Mouse (Mus musculus) bone marrow, adult 2 months (tissue): ENCODE measurements around the gene Aox1. TPM values are rescaled to one million over a fixed set of nuclear protein-coding genes. Genes with fewer than 3 reads are reported as not detected.
A peak's percentile ranks its signal among the peaks of the same experiment; 100 is the strongest.

Source experiments
- H3K27ac ChIP-seq: fragments of 200-500 bp; 2 replicates; pipeline ENCODE4 v1.5.1; 2012; ENCODE audit warnings: low read depth, mild to moderate bottlenecking, control low read depth, inconsistent platforms, low read length; ENCODE audit not compliant: control insufficient read depth, poor library complexity, insufficient read depth
- H3K4me1 ChIP-seq: fragments of 200-500 bp; 2 replicates; pipeline ENCODE4 v1.6.1; 2011; ENCODE audit warnings: low read length; ENCODE audit not compliant: control insufficient read depth, insufficient read depth
- H3K4me3 ChIP-seq: fragments of 200-500 bp; replicated peaks from 2 replicates; pipeline ENCODE3; 2011; ENCODE audit warnings: mild to moderate bottlenecking, low read depth, low read length, control low read depth; ENCODE audit not compliant: control insufficient read depth
- CTCF ChIP-seq: fragments of 200-500 bp; IDR thresholded peaks from 2 replicates; pipeline ENCODE4 v1.5.1; 2011; ENCODE audit warnings: low read length, control low read depth; ENCODE audit not compliant: control insufficient read depth, insufficient read depth
- POLR2A ChIP-seq: fragments of 200-500 bp; IDR thresholded peaks from 2 replicates; pipeline ENCODE4 v1.6.1; 2011; ENCODE audit warnings: low read depth, mild to moderate bottlenecking, control low read depth, low read length, borderline replicate concordance; ENCODE audit not compliant: control insufficient read depth
- WGBS: fragments of 180-500 bp; shearing (Covaris S2); methylation state at CpG from one replicate; pipeline ENCODE4 v1.1.7; 2018; 5-methylcytosine and 5-hydroxymethylcytosine counted together
- polyA plus RNA-seq: library from polyadenylated mRNA; stranded (reverse); fragments of >200 nt; gene quantifications from 2 replicates; pipeline ENCODE4 v1.2.4, GENCODE M21; 2011; ENCODE audit warnings: low replicate concordance; ENCODE audit not compliant: missing spikeins, insufficient read depth, insufficient read length

The Aox1 gene
- polyA plus RNA-seq, 1 experiment: 0.30 TPM

GRCm38 (mm10) chr1:58105685-58106084 lies 76.0 kb downstream of the Aox1 start:
- H3K4me1 ChIP-seq: no peaks in the 10 kb centered on the region; the same call in 1 of the 2 replicates
- no peak overlapping the region for H3K27ac ChIP-seq
- no peak overlapping the region for H3K4me3 ChIP-seq
- TF ChIP-seq POLR2A (no peak), CTCF (no peak)
- WGBS: 83% methylated on average over 6 of the region's 6 CpGs

GRCm38 (mm10) chr1:58107066-58107465 lies 77.3 kb downstream of the Aox1 start:
- no peak overlapping the region for H3K4me3 ChIP-seq
- no peak for TF ChIP-seq POLR2A
- TF ChIP-seq CTCF: no peak
- no peak overlapping the region for H3K27ac ChIP-seq
- no peaks in the 10 kb centered on the region for H3K4me1 ChIP-seq
- 67% methylated on average over 2 of the region's 2 CpGs for WGBS

DNA sequence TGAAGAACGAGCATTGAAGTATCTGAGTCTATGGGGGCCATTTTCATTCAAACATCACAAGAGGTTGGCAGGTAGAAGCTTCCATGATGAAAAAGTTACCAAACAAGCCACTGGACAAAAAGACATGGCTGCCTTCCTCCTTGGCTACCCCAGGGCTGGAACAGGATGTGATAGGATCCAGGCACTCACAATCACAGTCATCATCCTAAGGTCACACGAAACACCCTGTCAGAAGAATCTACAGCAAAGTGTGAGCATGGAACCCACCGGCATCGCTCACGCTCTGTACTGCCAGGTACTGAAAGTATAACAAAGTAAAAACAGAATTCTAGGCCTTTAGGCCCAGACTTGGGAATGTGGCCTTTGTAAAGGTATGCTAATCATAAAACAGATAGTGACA lies 80.5 kb downstream of the Aox1 start:
- 80% methylated on average over 5 of the region's 5 CpGs for WGBS
- H3K4me1 ChIP-seq: no peaks in the 10 kb centered on the region; the same call in 1 of the 2 replicates
- TF ChIP-seq POLR2A (no peak), CTCF (no peak)
- H3K27ac ChIP-seq: no peak overlapping the region
- H3K4me3 ChIP-seq: no peak overlapping the region

DNA sequence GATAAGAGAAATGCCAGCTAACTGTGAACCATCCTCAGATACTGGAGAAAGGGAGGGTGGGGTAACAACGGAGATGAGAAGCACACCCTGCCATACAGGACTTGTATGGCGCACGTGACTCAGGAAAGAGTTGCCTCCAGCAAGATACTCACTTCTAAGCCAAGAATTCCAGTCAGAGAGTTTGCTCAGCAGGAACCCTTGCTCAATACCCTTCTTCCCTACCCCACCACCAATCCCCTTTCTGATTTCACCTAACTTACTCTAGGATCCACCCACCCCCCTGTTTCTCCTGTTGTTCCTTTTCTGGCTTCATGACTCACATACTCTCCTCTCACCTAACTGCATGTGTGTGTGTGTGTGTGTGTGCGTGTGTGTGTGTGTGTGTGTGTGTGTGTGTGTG lies 81.6 kb downstream of the Aox1 start:
- TF ChIP-seq CTCF (no peak), POLR2A (no peak)
- Histone ChIP-seq H3K4me1 (no peaks in the 10 kb centered on the region; the same call in 1 of the 2 replicates), H3K4me3 (no peak overlapping the region), H3K27ac (no peak overlapping the region)
- WGBS: 69% methylated on average over 4 of the region's 4 CpGs

GRCm38 (mm10) chr1:58112880-58113279 lies 83.1 kb downstream of the Aox1 start, which contains the start of gene Aox3:
Gene Aox3 (plus strand): TSS chr1:58113130.
- no peak within 1 kb of the TSS for H3K4me3 ChIP-seq
- 31% methylated on average over 11 of the region's 11 CpGs for WGBS
- TF ChIP-seq CTCF: peak; percentile 38
- TF ChIP-seq POLR2A: no peak
- H3K4me1 ChIP-seq: no peaks in the 10 kb centered on the region; the same call in 1 of the 2 replicates
- H3K27ac ChIP-seq: no peak within 1 kb of the TSS

DNA sequence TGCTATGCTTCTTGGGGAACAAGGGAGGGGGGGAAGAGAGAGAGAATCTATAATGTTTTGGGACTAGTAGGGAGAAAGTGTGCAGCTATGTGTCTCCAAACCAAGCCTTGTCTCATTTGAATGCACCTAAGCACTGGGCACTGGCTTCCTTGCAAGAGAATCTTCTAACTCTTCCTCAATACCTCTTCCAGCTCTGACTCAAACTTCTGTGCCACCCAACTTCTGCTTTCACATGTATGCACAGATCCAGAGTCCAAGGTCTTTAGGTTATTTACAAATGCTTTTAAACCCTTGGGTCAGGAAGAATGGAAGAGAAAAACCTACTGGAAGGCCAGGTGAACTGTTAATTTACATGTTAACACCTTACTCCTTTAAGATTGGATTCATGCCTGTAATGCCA lies 83.7 kb downstream of the Aox1 start:
- TF ChIP-seq POLR2A (no peak), CTCF (no peak)

DNA sequence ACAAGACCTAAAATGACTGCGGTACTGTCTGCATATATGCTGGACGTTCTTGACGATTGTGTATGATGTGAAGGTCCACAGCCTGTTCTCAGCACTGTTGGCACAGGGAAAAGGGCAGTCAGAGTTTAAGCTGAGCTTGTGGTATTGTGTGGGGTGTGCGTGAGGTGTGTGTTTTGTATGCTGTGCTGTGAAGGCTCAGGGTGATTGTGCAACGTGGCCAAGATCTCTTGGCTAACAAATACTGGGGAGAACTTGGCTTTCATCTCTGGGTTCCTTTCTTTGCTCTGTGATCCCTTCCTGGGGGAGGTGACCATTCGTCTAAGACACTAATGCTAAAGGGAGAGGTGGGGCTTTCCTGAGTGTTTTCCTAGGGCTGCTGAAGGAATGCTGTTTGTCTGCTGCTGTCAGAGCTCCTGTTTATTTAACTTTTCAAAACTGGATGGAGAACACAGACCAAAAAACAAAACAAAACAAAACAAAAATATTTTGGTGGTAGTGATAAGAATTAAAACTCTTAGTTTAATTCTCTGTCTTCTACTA lies 84.4 kb downstream of the Aox1 start:
- WGBS: 60% methylated on average over 6 of the region's 6 CpGs
- no peak overlapping the region for H3K27ac ChIP-seq
- no peaks in the 10 kb centered on the region; the same call in 1 of the 2 replicates for H3K4me1 ChIP-seq
- TF ChIP-seq CTCF (no peak), POLR2A (no peak)
- no peak overlapping the region for H3K4me3 ChIP-seq

More for the DNA sequence above, 83.7 kb downstream of the Aox1 start:
- no peak overlapping the region for H3K4me3 ChIP-seq
- H3K27ac ChIP-seq: no peak overlapping the region
- no peaks in the 10 kb centered on the region; the same call in 1 of the 2 replicates for H3K4me1 ChIP-seq

DNA sequence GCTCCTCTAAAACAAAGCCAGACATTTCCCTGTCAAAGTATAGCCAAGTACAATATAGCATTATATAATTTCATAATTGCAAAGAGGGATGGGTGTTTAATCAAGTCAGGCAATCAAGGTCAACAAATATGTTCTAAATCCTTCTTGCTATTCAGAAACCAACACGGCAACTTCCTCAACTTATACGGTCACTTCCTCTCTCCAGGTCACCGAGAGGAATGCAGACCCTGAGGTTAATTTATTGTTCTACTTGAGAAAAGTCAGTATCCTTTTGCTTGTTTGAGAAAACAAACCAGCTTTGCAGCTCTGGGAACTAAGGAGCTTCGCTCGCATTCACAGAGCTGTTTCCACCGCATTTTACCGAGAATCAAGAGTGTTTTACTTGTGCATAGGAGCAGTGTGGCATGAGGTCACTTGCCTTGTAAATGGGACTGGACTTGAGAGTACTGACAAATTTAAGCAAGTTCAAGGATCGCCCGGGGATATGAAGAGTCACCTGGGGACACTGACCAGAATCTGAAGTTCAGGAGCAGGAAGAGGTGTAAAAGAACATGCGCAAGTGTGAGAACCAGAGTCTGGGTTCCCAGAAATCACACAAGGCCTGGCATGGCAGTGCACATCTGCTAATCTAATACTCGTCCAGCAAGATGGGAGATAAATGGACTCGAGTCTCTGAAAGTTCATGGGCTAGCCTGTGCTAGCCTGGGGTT lies 85.1 kb downstream of the Aox1 start:
- H3K27ac ChIP-seq: no peak overlapping the region
- H3K4me1 ChIP-seq: no peaks in the 10 kb centered on the region; the same call in 1 of the 2 replicates
- no peak overlapping the region for H3K4me3 ChIP-seq
- 48% methylated on average over 12 of the region's 12 CpGs for WGBS
- TF ChIP-seq POLR2A: no peak
- TF ChIP-seq CTCF: no peak

DNA sequence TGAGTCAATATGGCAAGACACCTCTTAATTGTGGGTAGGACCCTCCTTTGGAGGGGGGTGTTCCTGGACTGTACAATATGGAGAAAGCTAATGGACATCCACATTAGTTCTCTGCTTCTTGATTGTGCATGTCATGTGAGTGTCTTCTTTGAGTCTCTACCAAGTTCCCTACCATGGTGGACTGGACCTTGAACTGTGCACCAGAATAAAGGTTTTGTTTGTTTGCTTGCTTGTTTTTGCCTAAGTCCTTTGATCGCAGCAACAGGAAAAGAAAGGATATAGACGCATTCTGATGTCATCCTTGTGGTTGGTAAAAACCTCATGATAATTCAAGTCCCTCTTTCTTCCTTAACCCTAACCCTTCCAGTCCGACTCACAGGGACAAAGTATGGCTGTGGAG lies 88.5 kb downstream of the Aox1 start:
- Histone ChIP-seq H3K27ac (no peak overlapping the region), H3K4me1 (no peaks in the 10 kb centered on the region; the same call in 1 of the 2 replicates), H3K4me3 (no peak overlapping the region)
- 71% methylated on average over 3 of the region's 3 CpGs for WGBS
- TF ChIP-seq POLR2A (no peak), CTCF (no peak)
